Mouse (Mus musculus): ENCODE data around the gene Cdhr1.
"Not testable (repeated sequence)": the region's sequence is repeated elsewhere in the genome, so short reads cannot be mapped to it uniquely, and the experiment has no call there.

The Cdhr1 gene

GRCm38 (mm10) chr14:37097956-37098530, at the start of gene Cdhr1:
Gene Cdhr1, minus strand, starts transcription at chr14:37098347.
- ChIA-PET CTCF (interaction anchor here in 3 of 4 experiments (0.6 to 1.1 kb wide), 3 partner anchors 27 to 197 kb away, joined by 3 to 8 read pairs (median 3); no protein-coding TSS in a partner anchor), POLR2A (interaction anchor here in 3 of 4 experiments (0.6 to 1.7 kb wide), 10 partner anchors 8 to 1667 kb away, joined by 3 to 8 read pairs (median 4); partner anchors contain the start of gene Ghitm (in 2 of the 3))

GRCm38 (mm10) chr14:37139051-37139710, 41.0 kb upstream of the Cdhr1 start:
- POLR2A ChIA-PET = interaction anchor here in 2 of 4 experiments (1.0 kb wide), 2 partner anchors 10 to 12 kb away, joined by 3 read pairs; no protein-coding TSS in a partner anchor
- CTCF ChIA-PET = interaction anchor here in 1 of 4 experiments (1.2 kb wide), 1 partner anchor 11 kb away, joined by 3 read pairs; no protein-coding TSS in a partner anchor

GRCm38 (mm10) chr14:37137596-37137995, 39.4 kb upstream of the Cdhr1 start:
- CTCF ChIA-PET = interaction anchor here in 1 of 4 experiments (1.2 kb wide), 1 partner anchor 10 kb away, joined by 3 read pairs; no protein-coding TSS in a partner anchor
- POLR2A ChIA-PET = not testable (repeated sequence)

- ChIA-PET POLR2A (interaction anchor here in 2 of 4 experiments (0.7 to 3.2 kb wide), 8 partner anchors 8 to 272 kb away, joined by 3 to 16 read pairs (median 5); partner anchors contain the start of gene Cdhr1 (in 1 of the 2)), CTCF (interaction anchor here in 2 of 4 experiments (0.5 to 1.2 kb wide), 2 partner anchors 9 to 334 kb away, joined by 3 read pairs; no protein-coding TSS in a partner anchor)
These were observed 38.0 kb upstream of the Cdhr1 start for GRCm38 (mm10) chr14:37136110-37136509.

- ChIA-PET POLR2A (interaction anchor here in 2 of 4 experiments (0.7 to 3.2 kb wide), 15 partner anchors 8 to 582 kb away, joined by 3 to 16 read pairs (median 6); partner anchors contain the start of genes Cdhr1 (in 2 of the 2) and Ccser2 (in 1 of the 2)), CTCF (interaction anchor here in 1 of 4 experiments (0.5 kb wide), 1 partner anchor 333 kb away, joined by 3 read pairs; no protein-coding TSS in a partner anchor)
These were observed 37.5 kb upstream of the Cdhr1 start for GRCm38 (mm10) chr14:37135671-37136070.

GRCm38 (mm10) chr14:37135127-37135593, 37.0 kb upstream of the Cdhr1 start, which contains the start of gene Ghitm:
Gene Ghitm, minus strand, starts transcription at chr14:37135272.
- CTCF ChIA-PET = no interaction called here
- POLR2A ChIA-PET = interaction anchor here (0.6 to 3.2 kb wide), 33 partner anchors 8 to 917 kb away, joined by 3 to 16 read pairs (median 3); partner anchors contain the start of genes Cdhr1 (in 3 of the 4), Ccser2 (in 2 of the 4) and Lrit2 (in 1 of the 4)

- ChIA-PET POLR2A (interaction anchor here (0.5 to 3.2 kb wide), 33 partner anchors 8 to 918 kb away, joined by 3 to 16 read pairs (median 3); partner anchors contain the start of genes Cdhr1 (in 3 of the 4), Ccser2 (in 2 of the 4) and Lrit2 (in 1 of the 4)), CTCF (no interaction called here)
These were observed 36.4 kb upstream of the Cdhr1 start for GRCm38 (mm10) chr14:37134304-37135126.

- ChIA-PET CTCF (interaction anchor here (0.6 to 2.4 kb wide), 26 partner anchors 9 to 727 kb away, joined by 3 to 18 read pairs (median 4); partner anchors contain the start of gene Cdhr1 (in 1 of the 4)), POLR2A (interaction anchor here in 3 of 4 experiments (0.6 to 4.2 kb wide), 6 partner anchors 8 to 158 kb away, joined by 3 to 22 read pairs (median 5); partner anchors contain the start of genes Cdhr1 (in 1 of the 3) and Ghitm (in 1 of the 3))
These were observed 29.5 kb upstream of the Cdhr1 start for GRCm38 (mm10) chr14:37127652-37128051.

GRCm38 (mm10) chr14:37119233-37119632, 21.1 kb upstream of the Cdhr1 start:
- POLR2A ChIA-PET = interaction anchor here in 2 of 4 experiments (0.7 to 3.5 kb wide), 3 partner anchors 9 to 16 kb away, joined by 3 to 22 read pairs (median 4); partner anchors contain the start of gene Ghitm (in 1 of the 2)
- CTCF ChIA-PET = interaction anchor here in 1 of 4 experiments (1.4 kb wide), 1 partner anchor 9 kb away, joined by 5 read pairs; no protein-coding TSS in a partner anchor

GRCm38 (mm10) chr14:37113922-37114321, 15.8 kb upstream of the Cdhr1 start, which contains the start of gene 2610528A11Rik:
Gene 2610528A11Rik, minus strand, starts transcription at chr14:37114022.
- ChIA-PET CTCF (no interaction called here), POLR2A (interaction anchor here in 3 of 4 experiments (0.8 to 1.1 kb wide), 3 partner anchors 13 to 148 kb away, joined by 3 to 6 read pairs (median 3); no protein-coding TSS in a partner anchor)

- POLR2A ChIA-PET = interaction anchor here in 1 of 4 experiments (1.1 kb wide), 1 partner anchor 17 kb away, joined by 3 read pairs; no protein-coding TSS in a partner anchor
- CTCF ChIA-PET = no interaction called here
These were observed 14.8 kb upstream of the Cdhr1 start for GRCm38 (mm10) chr14:37112931-37113330.

- CTCF ChIA-PET = interaction anchor here in 1 of 4 experiments (2.6 kb wide), 1 partner anchor 16 kb away, joined by 10 read pairs; no protein-coding TSS in a partner anchor
- POLR2A ChIA-PET = interaction anchor here in 1 of 4 experiments (1.8 kb wide), 1 partner anchor 10 kb away, joined by 5 read pairs; no protein-coding TSS in a partner anchor
These were observed 13.2 kb upstream of the Cdhr1 start for GRCm38 (mm10) chr14:37111371-37111770.

- ChIA-PET POLR2A (interaction anchor here in 2 of 4 experiments (1.7 to 1.8 kb wide), 2 partner anchors 9 to 10 kb away, joined by 5 to 6 read pairs; no protein-coding TSS in a partner anchor), CTCF (interaction anchor here in 2 of 4 experiments (0.6 to 2.6 kb wide), 2 partner anchors 17 kb away, joined by 3 to 10 read pairs; no protein-coding TSS in a partner anchor)
These were observed 12.3 kb upstream of the Cdhr1 start for GRCm38 (mm10) chr14:37110456-37110855.

GRCm38 (mm10) chr14:37109975-37110374, 11.8 kb upstream of the Cdhr1 start:
- CTCF ChIA-PET = interaction anchor here in 2 of 4 experiments (0.6 to 2.6 kb wide), 2 partner anchors 17 to 18 kb away, joined by 3 to 10 read pairs; no protein-coding TSS in a partner anchor
- POLR2A ChIA-PET = interaction anchor here in 2 of 4 experiments (1.7 to 1.8 kb wide), 2 partner anchors 9 to 11 kb away, joined by 5 to 6 read pairs; no protein-coding TSS in a partner anchor

- POLR2A ChIA-PET = interaction anchor here in 2 of 4 experiments (1.7 to 1.8 kb wide), 2 partner anchors 8 to 11 kb away, joined by 5 to 6 read pairs; no protein-coding TSS in a partner anchor
- CTCF ChIA-PET = interaction anchor here in 1 of 4 experiments (2.6 kb wide), 1 partner anchor 18 kb away, joined by 10 read pairs; no protein-coding TSS in a partner anchor
These were observed 11.3 kb upstream of the Cdhr1 start for GRCm38 (mm10) chr14:37109460-37109859.

- ChIA-PET POLR2A (interaction anchor here in 1 of 4 experiments (0.8 to 0.9 kb wide), 2 partner anchors 8 to 21 kb away, joined by 3 read pairs; no protein-coding TSS in a partner anchor), CTCF (interaction anchor here in 2 of 4 experiments (0.8 to 1.3 kb wide), 2 partner anchors 22 kb away, joined by 3 to 4 read pairs; no protein-coding TSS in a partner anchor)
These were observed 7.7 kb upstream of the Cdhr1 start for GRCm38 (mm10) chr14:37105846-37106245.

- ChIA-PET POLR2A (interaction anchor here in 1 of 4 experiments (0.5 kb wide), 1 partner anchor 54 kb away, joined by 4 read pairs; no protein-coding TSS in a partner anchor), CTCF (no interaction called here)
These were observed 6.6 kb upstream of the Cdhr1 start for GRCm38 (mm10) chr14:37104747-37105146.
